Mouse (Mus musculus) embryonic facial prominence, embryonic 15.5 days (tissue): ENCODE data around the gene Rtl6. TPM values are rescaled to one million over a fixed set of nuclear protein-coding genes. Genes with fewer than 3 reads are reported as not detected.
A peak's percentile ranks its signal among the peaks of the same experiment; 100 is the strongest.

Source experiments
- ATAC-seq: fragments of 200-750 bp; cut with Nextera tagmentation; 2 replicates; pipeline ENCODE4 v1.8.0; 2017; ENCODE audit warnings: low read depth, moderate TSS enrichment; ENCODE audit not compliant: insufficient number of reproducible peaks, low FRiP score, low TSS enrichment
- H3K27ac ChIP-seq: fragments of 300-500 bp; sonication (generic); replicated peaks from 2 replicates; pipeline ENCODE4 v1.5.1; 2015; ENCODE audit warnings: mild to moderate bottlenecking, inconsistent platforms
- H3K27me3 ChIP-seq: fragments of 300-500 bp; sonication (generic); 2 replicates; pipeline ENCODE4 v1.6.1; 2015; ENCODE audit warnings: inconsistent platforms
- H3K36me3 ChIP-seq: fragments of 300-500 bp; sonication (generic); 2 replicates; pipeline ENCODE4 v1.6.1; 2015; ENCODE audit warnings: mild to moderate bottlenecking, inconsistent platforms
- H3K4me1 ChIP-seq: fragments of 300-500 bp; sonication (generic); 2 replicates; pipeline ENCODE4 v1.6.1; 2015; ENCODE audit warnings: inconsistent platforms
- H3K4me2 ChIP-seq: fragments of 300-500 bp; sonication (generic); replicated peaks from 2 replicates; pipeline ENCODE4 v1.6.1; 2015; ENCODE audit warnings: mild to moderate bottlenecking, inconsistent platforms
- H3K4me3 ChIP-seq: fragments of 300-500 bp; sonication (generic); replicated peaks from 2 replicates; pipeline ENCODE4 v1.5.1; 2015; ENCODE audit warnings: mild to moderate bottlenecking, inconsistent platforms
- H3K9ac ChIP-seq: fragments of 300-500 bp; sonication (generic); 2 replicates; pipeline ENCODE4 v1.6.1; 2015; ENCODE audit warnings: inconsistent platforms
- H3K9me3 ChIP-seq: fragments of 300-500 bp; sonication (generic); replicated peaks from 2 replicates; pipeline ENCODE4 v1.6.1; 2016; ENCODE audit warnings: inconsistent platforms
- WGBS: fragments of 180-500 bp; shearing (Covaris S2); methylation state at CpG from one replicate; pipeline ENCODE4 v1.1.7; 2015; 5-methylcytosine and 5-hydroxymethylcytosine counted together
- polyA plus RNA-seq: library from polyadenylated mRNA; unstranded; fragments of >200 nt; fragmentation: Nextera tagmentation; extraction: Ambion mirVana; gene quantifications from 2 replicates; pipeline ENCODE4 v1.2.1, GENCODE M21; 2015

Gene Rtl6
- polyA plus RNA-seq, 1 experiment from 2014 or later: 21.5 TPM

DNA sequence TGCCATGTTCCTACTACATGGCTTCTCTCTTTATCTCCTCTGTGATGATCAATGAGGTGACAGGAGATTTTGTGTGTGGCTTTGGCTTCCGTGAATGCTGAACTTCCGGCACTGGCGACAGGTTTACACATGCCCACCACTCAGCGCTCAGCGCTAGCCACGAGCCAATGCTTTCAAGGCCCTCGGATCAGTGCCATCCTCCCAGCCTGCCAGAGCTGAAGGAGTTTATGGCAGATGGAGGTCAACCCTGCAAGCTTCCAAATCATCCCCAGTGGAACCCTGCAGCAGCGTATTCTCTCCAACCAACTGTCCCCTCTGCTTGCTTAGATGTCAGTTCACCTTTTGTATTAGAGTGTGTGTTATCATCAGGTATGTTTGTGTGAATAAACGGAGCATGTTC, 21.0 kb downstream of the Rtl6 start:
- no peak overlapping the region for H3K4me2 ChIP-seq
- no peak overlapping the region for H3K4me3 ChIP-seq
- H3K27ac ChIP-seq: no peak overlapping the region
- H3K36me3 ChIP-seq: no peaks in the 10 kb centered on the region
- no peak for ATAC-seq
- 89% methylated on average over 9 of the region's 9 CpGs for WGBS
- no peaks in the 10 kb centered on the region for H3K27me3 ChIP-seq
- H3K4me1 ChIP-seq: no peaks in the 10 kb centered on the region
- no peaks in the 10 kb centered on the region for H3K9me3 ChIP-seq
- no peak overlapping the region for H3K9ac ChIP-seq

DNA sequence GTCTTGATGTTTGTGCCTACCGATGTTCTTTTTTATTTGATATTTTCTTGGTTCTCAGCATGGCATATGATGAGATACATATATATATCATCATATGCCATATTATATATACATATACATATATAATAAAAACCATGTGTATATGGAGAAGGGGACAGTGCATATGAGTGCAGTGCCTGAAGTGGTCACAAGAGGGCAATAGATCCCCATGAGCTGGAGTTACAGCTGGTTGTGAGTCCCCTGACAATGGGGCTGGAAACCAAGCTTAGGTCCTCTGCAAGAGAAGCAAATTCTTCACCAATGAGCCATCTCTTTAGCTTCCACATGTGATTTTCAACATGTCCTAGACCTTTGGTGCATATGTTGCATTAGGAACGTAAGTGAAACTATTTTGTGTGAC, 21.7 kb downstream of the Rtl6 start:
- no peak for ATAC-seq
- Histone ChIP-seq H3K4me2 (no peak overlapping the region), H3K9me3 (no peaks in the 10 kb centered on the region), H3K4me3 (no peak overlapping the region), H3K27me3 (no peaks in the 10 kb centered on the region), H3K4me1 (no peaks in the 10 kb centered on the region), H3K9ac (no peak overlapping the region), H3K36me3 (no peaks in the 10 kb centered on the region), H3K27ac (no peak overlapping the region)
- whole genome bisulfite sequencing: 89% methylated on average over 2 of the region's 2 CpGs

- no peak for ATAC-seq
- Histone ChIP-seq H3K27me3 (no peaks in the 10 kb centered on the region), H3K4me3 (no peak overlapping the region), H3K9ac (no peak overlapping the region), H3K9me3 (no peaks in the 10 kb centered on the region), H3K4me2 (no peak overlapping the region), H3K27ac (no peak overlapping the region), H3K4me1 (no peaks in the 10 kb centered on the region), H3K36me3 (no peaks in the 10 kb centered on the region)
- 51% methylated on average over 2 of the region's 2 CpGs for WGBS
Measured at GRCm38 (mm10) chr15:84532211-84532610, 25.4 kb downstream of the Rtl6 start.

- WGBS: 46% methylated on average over 10 of the region's 10 CpGs
- ATAC-seq: no peak
- Histone ChIP-seq H3K4me1 (no peaks in the 10 kb centered on the region), H3K27me3 (no peaks in the 10 kb centered on the region), H3K36me3 (no peaks in the 10 kb centered on the region), H3K4me2 (no peak overlapping the region), H3K9ac (no peak overlapping the region), H3K9me3 (no peaks in the 10 kb centered on the region), H3K4me3 (no peak overlapping the region), H3K27ac (no peak overlapping the region; the same call in 1 of the 2 replicates)
Measured at GRCm38 (mm10) chr15:84531535-84531934, 26.1 kb downstream of the Rtl6 start.

- no peak for ATAC-seq
- no peak overlapping the region for H3K4me2 ChIP-seq
- H3K9ac ChIP-seq: no peak overlapping the region
- no peaks in the 10 kb centered on the region for H3K9me3 ChIP-seq
- H3K27me3 ChIP-seq: no peaks in the 10 kb centered on the region
- no peak overlapping the region for H3K27ac ChIP-seq
- H3K36me3 ChIP-seq: no peaks in the 10 kb centered on the region
- H3K4me1 ChIP-seq: no peaks in the 10 kb centered on the region
- 76% methylated on average over 14 of the region's 14 CpGs for WGBS
- no peak overlapping the region for H3K4me3 ChIP-seq
Measured at GRCm38 (mm10) chr15:84526921-84527320, 30.7 kb downstream of the Rtl6 start.

DNA sequence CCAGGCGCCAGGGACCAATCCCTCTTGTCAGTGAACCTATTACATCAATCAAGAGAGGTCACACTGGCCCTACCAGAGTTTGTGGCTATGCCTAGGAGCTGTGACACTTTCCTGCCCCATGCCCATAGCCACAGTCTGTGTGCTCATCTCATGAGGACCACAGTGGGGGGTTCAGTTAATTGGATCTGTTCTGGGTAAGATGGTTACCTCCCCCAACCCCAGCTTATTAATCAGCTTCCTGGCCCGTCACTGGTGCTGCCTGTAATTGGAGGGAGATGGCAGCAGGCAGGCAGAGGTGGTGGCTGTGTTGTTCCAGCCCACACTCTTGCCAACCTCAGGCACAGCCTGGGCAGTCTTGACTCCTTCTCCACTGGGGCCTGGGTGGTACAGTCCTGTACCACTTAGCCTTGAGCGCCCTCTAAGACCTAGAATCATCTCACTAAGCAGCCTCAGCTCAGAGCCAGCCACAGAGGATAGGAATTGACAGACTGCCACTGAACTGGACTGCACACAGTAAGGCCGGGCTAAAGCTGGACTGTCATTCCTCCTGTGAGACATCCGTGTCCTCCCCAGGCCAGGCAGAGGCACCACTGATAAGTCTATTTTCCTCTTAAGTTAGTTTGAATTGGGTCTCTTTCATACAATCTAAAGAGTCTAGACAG, 32.3 kb downstream of the Rtl6 start:
- H3K4me1 ChIP-seq: no peaks in the 10 kb centered on the region
- H3K27me3 ChIP-seq: no peaks in the 10 kb centered on the region
- H3K27ac ChIP-seq: no peak overlapping the region
- H3K4me2 ChIP-seq: no peak overlapping the region
- H3K36me3 ChIP-seq: no peaks in the 10 kb centered on the region
- 0 out of 2 replicates have a peak, but pooled peaks have one; percentile 44 for ATAC-seq
- 69% methylated on average over 5 of the region's 5 CpGs for WGBS
- no peak overlapping the region for H3K4me3 ChIP-seq
- no peaks in the 10 kb centered on the region for H3K9me3 ChIP-seq
- H3K9ac ChIP-seq: no peak overlapping the region

DNA sequence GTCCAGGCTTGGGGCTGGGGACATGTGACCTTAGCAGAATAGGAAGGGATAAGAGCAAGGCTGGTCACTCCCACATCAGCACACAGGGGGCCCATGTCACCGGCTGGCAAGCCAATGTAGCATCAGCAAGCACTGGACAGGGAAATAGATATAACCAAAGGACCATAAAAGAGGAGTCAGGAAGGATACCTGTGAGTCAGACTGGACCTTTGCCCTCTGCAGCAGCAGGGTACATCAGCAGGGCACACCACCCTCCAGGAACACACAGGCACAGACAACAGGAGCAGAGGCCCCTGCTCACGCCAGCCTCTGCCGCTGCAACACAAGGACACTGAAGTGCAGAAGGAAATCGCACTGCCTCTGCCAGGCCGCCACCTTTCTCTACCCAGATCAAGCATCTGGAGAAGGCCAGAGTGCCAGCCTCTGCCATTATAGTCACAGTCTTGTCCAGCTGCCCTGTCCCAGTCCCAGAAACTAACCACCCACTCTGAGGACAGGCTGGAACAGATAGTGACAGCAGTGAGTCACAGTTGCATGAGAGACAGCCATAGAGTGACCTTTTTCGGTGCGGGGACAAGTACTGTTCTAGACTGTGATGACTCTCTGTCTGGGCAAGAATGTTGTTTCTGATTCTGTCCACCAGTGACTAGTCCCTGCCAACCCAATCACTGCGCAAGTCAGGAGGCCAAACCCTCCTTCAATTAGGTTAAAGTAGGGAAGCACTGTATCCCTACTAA, 34.5 kb downstream of the Rtl6 start:
- Histone ChIP-seq H3K9me3 (no peaks in the 10 kb centered on the region), H3K4me1 (no peaks in the 10 kb centered on the region), H3K4me2 (no peak overlapping the region), H3K4me3 (no peak overlapping the region), H3K9ac (no peak overlapping the region), H3K27ac (no peak overlapping the region), H3K36me3 (no peaks in the 10 kb centered on the region), H3K27me3 (no peaks in the 10 kb centered on the region; the same call in 1 of the 2 replicates)
- ATAC-seq: no peak
- 89% methylated on average over 8 of the region's 8 CpGs for WGBS

GRCm38 (mm10) chr15:84521486-84521885, 36.1 kb downstream of the Rtl6 start:
- Histone ChIP-seq H3K27ac (no peak overlapping the region), H3K4me3 (no peak overlapping the region), H3K9ac (no peak overlapping the region), H3K9me3 (no peaks in the 10 kb centered on the region), H3K4me1 (no peaks in the 10 kb centered on the region), H3K36me3 (no peaks in the 10 kb centered on the region), H3K4me2 (no peak overlapping the region), H3K27me3 (peaks cover 3% of the 10 kb centered on the region; the same call in 1 of the 2 replicates)
- 58% methylated on average over 4 of the region's 4 CpGs for WGBS
- no peak for ATAC-seq

- Histone ChIP-seq H3K27me3 (peaks cover 11% of the 10 kb centered on the region), H3K9me3 (no peaks in the 10 kb centered on the region), H3K9ac (no peak overlapping the region), H3K4me2 (no peak overlapping the region), H3K27ac (no peak overlapping the region), H3K36me3 (no peaks in the 10 kb centered on the region), H3K4me1 (no peaks in the 10 kb centered on the region), H3K4me3 (no peak overlapping the region)
- no peak for ATAC-seq
- WGBS: 50% methylated on average over 8 of the region's 8 CpGs
Measured at GRCm38 (mm10) chr15:84518540-84518939, 39.1 kb downstream of the Rtl6 start.

DNA sequence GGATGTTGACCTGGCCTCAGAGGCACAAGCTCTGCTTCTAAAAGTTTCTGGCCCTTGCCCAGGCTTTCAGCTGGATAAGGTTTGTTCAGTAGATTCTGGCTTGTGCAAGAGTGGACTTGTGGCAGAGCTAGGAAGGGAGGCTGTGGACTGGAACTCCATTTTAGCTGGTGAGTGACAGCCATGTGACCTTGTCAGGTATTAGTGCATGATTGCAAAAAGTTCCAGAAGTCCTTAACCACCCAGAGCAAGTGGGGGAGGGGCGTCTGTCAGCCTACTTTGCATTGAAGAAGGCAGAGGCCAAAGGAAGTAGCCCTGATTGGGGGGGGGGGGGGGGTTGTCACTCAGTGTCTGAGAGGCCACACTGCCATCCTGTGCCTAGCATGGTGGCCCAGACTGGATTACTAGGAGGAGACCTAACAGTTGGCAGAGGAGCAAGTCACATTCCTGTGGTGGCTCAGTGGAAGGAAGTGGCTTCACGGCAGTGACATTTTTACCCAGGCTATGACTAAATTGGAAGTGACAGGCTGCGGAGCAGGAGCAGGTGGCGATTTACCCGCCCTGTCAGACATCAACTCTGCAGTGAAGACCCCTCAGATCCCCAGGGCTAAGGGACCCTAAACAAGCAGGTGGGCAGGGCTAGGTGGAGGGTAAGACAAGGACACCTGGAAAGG, 44.9 kb downstream of the Rtl6 start:
- peaks cover 14% of the 10 kb centered on the region for H3K27me3 ChIP-seq
- H3K9me3 ChIP-seq: no peaks in the 10 kb centered on the region
- ATAC-seq: 0 out of 2 replicates have a peak, but pooled peaks have one; percentile 9
- H3K27ac ChIP-seq: no peak overlapping the region
- 18% methylated on average over 5 of the region's 5 CpGs for WGBS
- H3K4me1 ChIP-seq: peaks cover 19% of the 10 kb centered on the region
- no peak overlapping the region for H3K4me3 ChIP-seq
- H3K9ac ChIP-seq: no peak overlapping the region
- no peaks in the 10 kb centered on the region for H3K36me3 ChIP-seq
- no peak overlapping the region for H3K4me2 ChIP-seq

DNA sequence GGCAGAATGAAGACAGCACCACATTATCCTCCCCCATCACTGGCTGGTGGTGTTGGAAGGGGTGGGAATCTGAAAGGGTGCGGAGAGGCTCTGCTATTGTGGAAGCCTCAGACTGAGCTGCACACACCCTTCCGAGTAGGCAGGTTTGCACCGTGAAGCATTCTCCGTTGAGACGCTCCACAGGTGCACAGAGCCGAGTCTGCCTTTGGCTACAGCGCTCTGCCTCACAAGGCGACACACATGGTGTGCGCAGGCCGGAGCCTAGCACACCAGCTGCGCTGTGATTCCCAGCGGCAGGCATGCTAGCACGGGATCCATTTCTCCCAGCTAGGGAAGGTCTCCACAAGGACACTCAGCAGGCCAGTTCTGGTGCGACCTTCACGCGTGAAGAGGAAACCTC, 47.6 kb downstream of the Rtl6 start:
- no peak overlapping the region for H3K4me3 ChIP-seq
- ATAC-seq: no peak
- 0 out of 2 replicates have a peak, but pooled peaks cover 4% of the 10 kb centered on the region for H3K27me3 ChIP-seq
- no peaks in the 10 kb centered on the region for H3K9me3 ChIP-seq
- no peak overlapping the region for H3K9ac ChIP-seq
- H3K27ac ChIP-seq: no peak overlapping the region
- 65% methylated on average over 16 of the region's 16 CpGs for WGBS
- H3K4me2 ChIP-seq: no peak overlapping the region
- peaks cover 19% of the 10 kb centered on the region for H3K4me1 ChIP-seq
- H3K36me3 ChIP-seq: no peaks in the 10 kb centered on the region
